Mouse (Mus musculus) adrenal gland (tissue): ENCODE measurements around the gene Ppp3cb.

Experiments used
- intact Hi-C: fragments of 180-260 bp; cut with DNase I; formaldehyde crosslinking; loops from one replicate; pipeline ENCODE4 v1.15.1; 2025

The Ppp3cb gene

GRCm38 (mm10) chr14:20481211-20481610 is 65.2 kb downstream of the Ppp3cb start:
- intact Hi-C loops: no loop called here

GRCm38 (mm10) chr14:20480195-20480579 is 66.2 kb downstream of the Ppp3cb start:
- intact Hi-C loops: no loop called here

GRCm38 (mm10) chr14:20479291-20480194 is 66.8 kb downstream of the Ppp3cb start, which contains the start of gene Anxa7:
Gene Anxa7 (minus strand): TSS chr14:20480133.
- intact Hi-C loops: no loop called here

- intact Hi-C loops: no loop called here
Measured at GRCm38 (mm10) chr14:20478801-20479200, 67.6 kb downstream of the Ppp3cb start.

GRCm38 (mm10) chr14:20478385-20478784 is 68.0 kb downstream of the Ppp3cb start:
- intact Hi-C loops: no loop called here

GRCm38 (mm10) chr14:20477261-20478025 is 68.9 kb downstream of the Ppp3cb start:
- intact Hi-C loops: no loop called here

GRCm38 (mm10) chr14:20460216-20460615 is 86.2 kb downstream of the Ppp3cb start:
- intact Hi-C loops: no loop called here

GRCm38 (mm10) chr14:20458378-20458777 is 88.0 kb downstream of the Ppp3cb start:
- intact Hi-C loops: no loop called here

GRCm38 (mm10) chr14:20452929-20453328 is 93.4 kb downstream of the Ppp3cb start:
- intact Hi-C loops: no loop called here

- intact Hi-C loops: no loop called here
Measured at GRCm38 (mm10) chr14:20451765-20452331, 94.5 kb downstream of the Ppp3cb start, which contains the start of gene Cfap70. Gene Cfap70 (minus strand): TSS chr14:20452226.

- intact Hi-C loops: no loop called here
Measured at GRCm38 (mm10) chr14:20451302-20451701, 95.1 kb downstream of the Ppp3cb start.
